Mouse (Mus musculus) heart, postnatal 36 days (tissue): ENCODE results near the gene Rap1gap2. TPM values are rescaled to one million over a fixed set of nuclear protein-coding genes. Genes with fewer than 3 reads are reported as not detected.

Source experiments
- DNase-seq, 2 experiments: peaks; one replicate each; pipeline ENCODE4 v3.0.0; 2021 to 2022
- intact Hi-C: fragments of 180-260 bp; cut with DNase I; formaldehyde crosslinking; loops from one replicate; pipeline ENCODE4 v1.15.1; 2025
- total RNA-seq, 2 experiments: library from RNA; stranded (reverse); gene quantifications; 2 replicates each; pipeline ENCODE4 v1.2.3; 2021

The Rap1gap2 gene
- total RNA-seq, 2 experiments from 2014 or later: 74.1 to 86.6 TPM

- no peak for DNase-seq
- intact Hi-C loops: no loop called here
Measured at GRCm38 (mm10) chr11:74429798-74430529, 180.8 kb downstream of the Rap1gap2 start.

GRCm38 (mm10) chr11:74426306-74426705 is 184.4 kb downstream of the Rap1gap2 start:
- intact Hi-C loops: no loop called here
- no peak for DNase-seq

GRCm38 (mm10) chr11:74422019-74422418 is 188.7 kb downstream of the Rap1gap2 start:
- intact Hi-C loops: no loop called here
- DNase-seq: no peak

GRCm38 (mm10) chr11:74421151-74421550 is 189.6 kb downstream of the Rap1gap2 start:
- intact Hi-C loops: no loop called here
- DNase-seq: no peak

- DNase-seq: no peak
- intact Hi-C loops: no loop called here
Measured at GRCm38 (mm10) chr11:74419601-74420000, 191.1 kb downstream of the Rap1gap2 start.

GRCm38 (mm10) chr11:74415736-74416135 is 195.0 kb downstream of the Rap1gap2 start:
- intact Hi-C loops: no loop called here
- DNase-seq: no peak

GRCm38 (mm10) chr11:74414112-74414511 is 196.6 kb downstream of the Rap1gap2 start:
- intact Hi-C loops: no loop called here
- DNase-seq: no peak

- intact Hi-C loops: no loop called here
- DNase-seq: peak in 1 of 2 experiments; percentile 22
Measured at GRCm38 (mm10) chr11:74413449-74413972, 197.2 kb downstream of the Rap1gap2 start.

GRCm38 (mm10) chr11:74412462-74412861 is 198.3 kb downstream of the Rap1gap2 start:
- intact Hi-C loops: no loop called here
- DNase-seq: no peak

- intact Hi-C loops: no loop called here
Measured at GRCm38 (mm10) chr11:74411943-74412342, 198.8 kb downstream of the Rap1gap2 start.

GRCm38 (mm10) chr11:74409757-74410174 is 200.9 kb downstream of the Rap1gap2 start:
- intact Hi-C loops: loop anchor here (5.0 kb wide), 1 partner anchor 53 kb away; no protein-coding TSS in a partner anchor
- peak; percentile 60 to 61 for DNase-seq

More at GRCm38 (mm10) chr11:74411943-74412342, 198.8 kb downstream of the Rap1gap2 start:
- no peak for DNase-seq

- intact Hi-C loops: loop anchor here (5.0 kb wide), 1 partner anchor 53 kb away; no protein-coding TSS in a partner anchor
- DNase-seq: no peak
Measured at GRCm38 (mm10) chr11:74409447-74409754, 201.3 kb downstream of the Rap1gap2 start.

- peak; percentile 86 for DNase-seq
- intact Hi-C loops: loop anchor here (5.0 kb wide), 1 partner anchor 53 kb away; no protein-coding TSS in a partner anchor
Measured at GRCm38 (mm10) chr11:74408587-74409446, 201.9 kb downstream of the Rap1gap2 start.

- DNase-seq: no peak
- intact Hi-C loops: loop anchor here (5.0 kb wide), 1 partner anchor 57 kb away; no protein-coding TSS in a partner anchor
Measured at GRCm38 (mm10) chr11:74405201-74405600, 205.5 kb downstream of the Rap1gap2 start.

GRCm38 (mm10) chr11:74404216-74404615 is 206.5 kb downstream of the Rap1gap2 start:
- peak in 1 of 2 experiments; percentile 18 for DNase-seq
- intact Hi-C loops: no loop called here

- DNase-seq: no peak
- intact Hi-C loops: loop anchor here (2.0 kb wide), 1 partner anchor 145 kb away; no protein-coding TSS in a partner anchor
Measured at GRCm38 (mm10) chr11:74402126-74402525, 208.6 kb downstream of the Rap1gap2 start.

- DNase-seq: no peak
- intact Hi-C loops: no loop called here
Measured at GRCm38 (mm10) chr11:74395583-74395982, 215.1 kb downstream of the Rap1gap2 start.

- intact Hi-C loops: no loop called here
- DNase-seq: no peak
Measured at GRCm38 (mm10) chr11:74393489-74393888, 217.2 kb downstream of the Rap1gap2 start.

- DNase-seq: no peak
- intact Hi-C loops: no loop called here
Measured at GRCm38 (mm10) chr11:74392903-74393302, 217.8 kb downstream of the Rap1gap2 start.

- intact Hi-C loops: no loop called here
- DNase-seq: no peak
Measured at GRCm38 (mm10) chr11:74391899-74392298, 218.8 kb downstream of the Rap1gap2 start.

GRCm38 (mm10) chr11:74387203-74387602 is 223.5 kb downstream of the Rap1gap2 start:
- DNase-seq: no peak

More at GRCm38 (mm10) chr11:74387203-74387602, 223.5 kb downstream of the Rap1gap2 start:
- intact Hi-C loops: no loop called here
